Mouse (Mus musculus) adrenal gland, adult 2 months (tissue): ENCODE data around the gene Gsn. TPM values are rescaled to one million over a fixed set of nuclear protein-coding genes. Genes with fewer than 3 reads are reported as not detected.

Experiments used
- DNase-seq: peaks from one replicate; pipeline ENCODE4 v3.0.0; 2021
- polyA plus RNA-seq: library from polyadenylated mRNA; depleted of rRNA; stranded (reverse); fragments of >200 nt; gene quantifications from 2 replicates; pipeline ENCODE4 v1.2.3, GENCODE M21; 2012
- total RNA-seq, 2 experiments: library from RNA; stranded (reverse); gene quantifications; 2 replicates each; pipeline ENCODE4 v1.2.3; 2021

Gsn gene
- total and polyA plus RNA-seq, 3 experiments = 335 to 1,033 (median 607) TPM

DNA sequence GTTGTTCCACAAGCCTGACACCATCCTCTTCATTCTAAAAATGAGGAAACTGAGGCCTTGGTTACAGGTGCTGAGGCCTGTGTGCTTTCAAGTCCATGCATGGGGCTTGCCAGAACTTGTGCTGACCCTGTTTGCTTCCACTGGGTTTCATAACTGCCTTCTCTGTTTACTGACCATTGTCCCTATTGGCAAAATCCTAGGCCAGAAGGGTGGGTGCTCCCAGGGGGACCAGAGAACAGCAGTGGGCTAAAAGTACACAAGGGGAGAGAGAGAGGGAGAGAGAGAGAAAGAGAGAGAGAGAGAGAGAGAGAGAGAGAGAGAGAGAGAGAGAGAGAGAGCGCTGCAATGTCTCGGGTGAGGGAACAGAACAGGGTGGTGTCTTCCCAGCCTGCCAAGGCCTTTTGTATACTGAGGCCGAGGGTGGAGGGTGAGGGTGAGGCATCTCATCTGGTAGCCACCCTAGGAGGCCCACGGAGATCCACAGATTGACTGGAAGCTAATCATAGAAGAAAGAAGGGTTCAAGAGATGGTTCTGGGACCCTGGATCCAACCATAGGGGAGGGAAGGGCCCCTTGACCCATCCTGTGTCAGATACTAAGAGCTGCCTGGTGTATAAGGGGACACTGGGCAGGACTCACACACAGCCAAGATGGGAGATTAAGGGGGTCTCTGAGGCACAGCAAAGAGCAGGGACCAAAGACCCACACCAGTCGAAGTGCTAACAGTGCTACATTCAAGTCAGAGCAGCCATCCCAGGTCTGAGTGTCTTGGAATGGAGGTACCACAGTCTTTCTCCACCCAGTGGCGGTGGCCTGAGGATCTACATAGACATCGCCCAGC lies 22.4 kb downstream of the Gsn start:
- DNase-seq = peak; percentile 31

GRCm38 (mm10) chr2:35280001-35280400 lies 23.8 kb downstream of the Gsn start:
- no peak for DNase-seq

- peak; percentile 40 for DNase-seq
These were observed 26.0 kb downstream of the Gsn start for GRCm38 (mm10) chr2:35282214-35282613.

DNA sequence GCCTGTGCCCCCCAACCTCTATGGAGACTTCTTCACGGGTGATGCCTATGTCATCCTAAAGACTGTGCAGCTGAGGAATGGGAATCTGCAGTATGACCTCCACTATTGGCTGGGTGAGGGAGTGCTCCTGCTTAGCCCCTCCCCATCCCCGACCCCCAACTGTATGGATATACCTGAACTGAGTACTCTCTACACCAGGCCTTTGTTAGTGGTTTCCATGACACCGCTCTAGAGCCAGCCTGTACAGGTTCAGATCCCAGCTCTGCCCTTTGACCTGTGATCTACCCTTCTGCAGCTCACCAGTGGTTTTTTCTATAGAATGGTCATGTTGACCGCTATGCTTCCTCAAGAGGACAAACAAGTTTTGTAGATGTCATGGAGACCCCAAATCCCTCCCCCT lies 27.8 kb downstream of the Gsn start:
- DNase-seq = no peak

DNA sequence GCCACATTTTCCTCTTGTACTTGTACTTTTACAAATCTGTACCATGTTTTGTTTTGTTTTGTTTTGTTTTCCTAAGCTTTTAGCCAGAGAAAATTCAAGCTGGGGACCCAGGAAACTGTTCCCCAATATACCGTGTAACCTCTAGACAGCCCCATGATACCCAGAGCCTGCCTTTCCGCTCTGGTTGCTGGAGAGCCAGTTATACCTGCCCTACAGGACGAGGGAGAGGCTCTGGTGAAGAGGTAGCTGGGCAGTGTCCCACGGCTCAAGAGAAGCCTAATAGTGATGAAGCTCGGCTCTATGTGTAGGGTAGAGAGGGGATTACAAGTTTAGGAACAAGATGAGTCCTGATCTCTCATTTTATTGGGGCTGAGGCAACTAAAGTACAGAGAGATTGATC lies 29.0 kb downstream of the Gsn start:
- DNase-seq = no peak

- no peak for DNase-seq
These were observed 30.9 kb downstream of the Gsn start for GRCm38 (mm10) chr2:35287017-35287620.

- DNase-seq = peak; percentile 71
These were observed 32.8 kb downstream of the Gsn start for GRCm38 (mm10) chr2:35288758-35289635.

DNA sequence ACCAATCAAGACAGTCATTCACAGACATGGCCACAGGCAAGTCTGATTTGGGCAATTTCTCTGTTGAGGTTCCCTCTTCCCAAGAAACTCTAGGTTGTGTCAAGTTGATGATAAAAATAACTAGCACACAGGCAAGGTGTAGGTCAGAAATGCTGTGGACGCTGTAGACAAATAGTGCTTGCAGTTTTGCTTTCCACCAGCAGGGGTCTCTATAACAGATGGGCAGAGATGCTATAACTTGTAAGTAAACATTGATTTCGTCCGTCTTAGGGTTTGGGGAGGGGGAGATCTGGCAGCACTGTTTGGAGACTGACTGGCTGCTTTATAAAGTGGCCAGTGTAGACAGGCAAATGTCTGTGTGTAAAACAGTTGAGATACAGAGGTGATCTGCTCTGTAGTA lies 35.7 kb downstream of the Gsn start:
- DNase-seq = no peak

- DNase-seq = no peak
These were observed 36.5 kb downstream of the Gsn start for GRCm38 (mm10) chr2:35292700-35293099.

DNA sequence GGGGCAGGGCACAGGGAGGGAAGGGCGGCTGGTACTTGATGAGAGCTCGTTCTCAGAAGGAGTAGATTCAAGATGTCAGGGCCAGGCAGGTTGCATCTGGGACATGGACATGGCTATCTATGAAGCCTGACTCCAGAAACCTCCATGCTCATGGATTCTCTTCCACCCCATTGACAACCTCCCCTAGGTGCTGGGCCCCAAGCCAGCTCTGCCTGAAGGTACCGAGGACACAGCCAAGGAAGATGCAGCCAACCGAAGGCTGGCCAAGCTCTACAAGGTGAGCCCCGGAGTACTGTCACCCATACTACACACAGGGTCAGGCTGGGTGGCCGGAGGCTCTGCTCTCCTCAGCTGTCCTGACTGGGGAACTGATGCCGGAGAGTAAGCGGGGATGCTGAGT lies 37.1 kb downstream of the Gsn start:
- no peak for DNase-seq

GRCm38 (mm10) chr2:35297703-35298332 lies 41.6 kb downstream of the Gsn start:
- peak; percentile 75 for DNase-seq

DNA sequence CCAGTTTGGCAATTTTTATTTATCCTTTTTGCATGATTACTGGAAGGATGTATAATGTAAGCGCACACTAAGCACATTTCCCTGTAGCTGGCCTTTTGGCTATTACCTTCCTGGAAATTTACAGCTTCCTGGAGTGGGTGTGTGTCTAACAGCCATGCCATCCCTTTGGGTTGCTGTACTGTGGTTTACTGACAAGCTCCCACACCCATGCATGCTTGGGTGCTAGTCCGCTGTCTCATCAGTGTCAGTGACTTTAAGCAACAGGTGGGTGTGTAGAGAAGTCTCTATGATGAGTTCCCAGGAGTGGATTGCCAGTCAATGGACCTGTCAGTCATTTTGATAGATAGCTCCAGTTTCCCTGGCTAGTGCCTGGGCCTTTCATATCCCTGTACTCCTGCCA lies 43.3 kb downstream of the Gsn start:
- no peak for DNase-seq

GRCm38 (mm10) chr2:35302049-35302885 lies 46.1 kb downstream of the Gsn start:
- no peak for DNase-seq

- DNase-seq = no peak
These were observed 52.0 kb downstream of the Gsn start for GRCm38 (mm10) chr2:35308166-35308565.

DNA sequence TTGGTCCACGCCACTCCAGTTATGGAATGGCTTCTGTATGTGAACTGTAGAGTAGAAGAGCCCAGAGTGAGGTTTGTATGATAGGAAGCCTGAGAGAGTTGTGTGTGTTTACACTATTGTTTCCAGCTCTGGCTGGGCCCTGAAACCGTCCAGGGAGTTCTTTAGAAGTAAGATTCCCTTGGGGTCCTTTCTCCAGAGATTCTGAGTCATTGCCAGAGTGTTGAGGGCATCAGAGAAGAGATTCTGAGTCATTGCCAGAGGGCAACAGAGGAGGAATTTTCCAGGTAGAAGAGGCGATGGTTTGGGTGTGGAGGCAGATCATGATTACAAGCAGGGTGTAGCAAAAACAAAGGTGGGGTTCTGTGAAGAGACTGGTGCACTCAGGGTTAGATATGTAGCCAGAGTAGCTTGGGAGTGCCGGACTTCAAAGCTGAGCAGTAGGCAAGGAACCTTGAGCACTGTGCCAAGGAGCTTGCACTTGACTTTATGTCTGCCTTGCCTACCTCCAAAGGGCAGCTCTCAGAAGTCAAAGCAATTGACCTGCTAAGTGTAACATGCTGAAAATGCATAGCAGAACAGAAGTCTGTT lies 53.8 kb downstream of the Gsn start:
- no peak for DNase-seq

- no peak for DNase-seq
These were observed 58.1 kb downstream of the Gsn start for GRCm38 (mm10) chr2:35314300-35314699.

DNA sequence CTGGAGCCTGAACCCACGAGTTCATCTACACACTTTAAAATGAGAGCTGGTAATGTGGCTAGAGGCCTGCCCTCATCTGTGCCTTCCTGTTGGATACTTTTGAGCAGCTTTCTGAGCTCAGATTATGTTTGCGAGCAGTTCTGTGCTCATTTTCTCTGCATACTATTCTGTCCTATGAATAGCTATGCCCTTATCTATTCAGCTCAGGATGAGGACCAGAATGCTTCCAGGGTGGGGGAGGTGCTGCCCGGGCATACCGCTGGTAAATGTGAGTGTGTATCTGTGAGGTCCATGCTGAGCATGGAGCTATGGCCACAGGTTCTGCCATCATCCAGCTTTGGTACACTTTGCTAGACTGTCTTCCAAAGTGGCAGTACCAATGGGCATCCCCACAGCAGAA lies 61.4 kb downstream of the Gsn start:
- no peak for DNase-seq

- DNase-seq = no peak
These were observed 62.2 kb downstream of the Gsn start for GRCm38 (mm10) chr2:35318405-35318804.

GRCm38 (mm10) chr2:35320399-35320798 lies 64.2 kb downstream of the Gsn start:
- no peak for DNase-seq

DNA sequence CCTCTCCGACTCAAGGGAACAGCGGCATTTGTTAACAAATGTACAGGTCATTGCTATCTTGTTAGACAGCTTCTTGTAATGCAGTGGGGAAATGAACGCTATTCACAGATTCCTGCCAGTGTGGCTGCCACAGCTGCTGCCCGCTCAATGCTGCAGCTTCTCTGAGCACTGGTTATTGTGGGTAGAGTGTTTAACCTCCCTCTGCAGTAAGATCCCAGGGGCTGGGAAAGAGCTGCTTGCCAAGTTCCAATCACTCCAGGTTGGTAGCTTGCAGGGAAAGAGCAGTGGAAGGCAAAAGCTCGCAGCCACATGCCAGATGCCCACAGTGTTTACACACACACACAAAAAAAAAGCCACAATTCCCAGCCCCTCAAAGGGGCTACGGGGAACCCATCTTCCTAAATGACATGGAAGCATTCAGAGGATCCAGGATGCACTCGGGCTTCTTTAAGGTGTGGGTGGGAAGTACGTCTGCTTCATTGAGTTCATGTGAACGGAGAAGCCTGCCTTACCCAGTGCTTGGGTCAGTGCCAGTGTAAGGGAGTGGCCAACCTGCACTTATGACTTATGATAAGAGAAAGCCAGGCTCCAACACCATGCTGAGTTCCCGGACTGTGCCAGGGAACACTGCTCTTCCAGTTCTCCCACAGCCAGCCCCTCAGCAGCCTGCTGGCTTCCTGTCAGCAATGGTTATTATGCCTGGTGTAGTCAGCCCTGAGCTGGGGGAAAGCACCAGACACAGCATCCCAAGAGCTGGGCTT lies 66.4 kb downstream of the Gsn start:
- DNase-seq = no peak
